Mouse (Mus musculus): ENCODE measurements around the gene Gdf5. TPM values are rescaled to one million over a fixed set of nuclear protein-coding genes. Genes with fewer than 3 reads are reported as not detected.

Gdf5 gene
- polyA plus RNA-seq (2012; ENCODE audit: insufficient read depth, insufficient read length, missing spikeins) = not detected in 2 replicates

DNA sequence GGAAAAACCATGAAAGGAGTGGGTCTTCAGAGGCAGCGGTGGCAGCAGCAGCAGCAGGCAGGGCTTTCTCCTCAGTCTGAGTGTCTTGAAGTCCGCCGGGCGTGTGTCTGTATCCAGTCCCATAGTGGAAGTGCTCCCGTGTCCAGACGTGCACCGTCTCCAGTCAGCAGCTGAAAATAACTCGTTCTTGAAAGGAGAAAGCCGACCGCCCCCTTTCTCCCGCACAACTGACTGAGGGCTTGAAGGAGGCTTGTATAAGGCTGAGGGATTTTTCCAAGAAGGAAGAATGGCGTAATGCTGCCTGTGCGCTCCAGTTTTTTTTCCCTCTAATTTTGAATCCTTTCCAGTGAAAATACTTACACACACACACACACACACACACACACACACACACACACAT is at the start of gene Gdf5:
TSS of gene Gdf5 (minus strand) at position 244 of the 400 bp plus-strand sequence.
- TF ChIP-seq CTCF (IDR thresholded peaks at IDR 0.05; ENCODE audit: low read depth, low read length) (no peak), POLR2A (IDR thresholded peaks at IDR 0.05; ENCODE audit: borderline replicate concordance, low read depth, low read length) (no peak)
- peaks cover 6% of the 10 kb centered on the region for H3K4me1 ChIP-seq (ENCODE audit: control insufficient read depth, insufficient read depth, low read length)
- H3K4me3 ChIP-seq (ENCODE audit: insufficient read depth, low read length) = no peak within 1 kb of the TSS
- H3K27ac ChIP-seq (ENCODE audit: insufficient read depth, low read depth, low read length) = no peak within 1 kb of the TSS

DNA sequence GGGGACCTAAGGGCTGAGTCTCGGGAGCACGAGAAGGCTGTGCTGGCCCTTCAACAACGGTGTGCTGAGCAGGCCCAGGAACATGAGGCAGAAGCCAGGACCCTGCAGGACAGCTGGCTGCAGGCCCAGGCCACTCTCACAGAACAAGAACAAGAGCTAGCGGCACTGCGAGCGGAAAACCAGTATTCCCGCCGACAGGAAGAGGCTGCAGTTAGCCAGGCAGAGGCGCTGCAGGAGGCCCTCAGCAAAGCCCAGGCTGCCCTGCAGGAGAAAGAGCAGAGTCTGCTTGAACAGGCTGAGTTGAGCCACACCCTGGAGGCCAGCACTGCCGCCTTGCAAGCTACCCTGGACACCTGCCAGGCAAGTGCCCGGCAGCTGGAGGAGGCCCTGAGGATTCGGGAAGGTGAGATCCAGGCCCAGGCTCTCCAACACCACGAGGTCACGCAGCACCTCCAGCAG is 46.7 kb upstream of the Gdf5 start:
- peaks cover 8% of the 10 kb centered on the region for H3K4me1 ChIP-seq (ENCODE audit: control insufficient read depth, insufficient read depth, low read length)
- no peak overlapping the region for H3K27ac ChIP-seq (ENCODE audit: insufficient read depth, low read depth, low read length)
- no peak overlapping the region for H3K4me3 ChIP-seq (ENCODE audit: insufficient read depth, low read length)
- TF ChIP-seq POLR2A (IDR thresholded peaks at IDR 0.05; ENCODE audit: borderline replicate concordance, low read depth, low read length) (no peak), CTCF (IDR thresholded peaks at IDR 0.05; ENCODE audit: low read depth, low read length) (no peak)

DNA sequence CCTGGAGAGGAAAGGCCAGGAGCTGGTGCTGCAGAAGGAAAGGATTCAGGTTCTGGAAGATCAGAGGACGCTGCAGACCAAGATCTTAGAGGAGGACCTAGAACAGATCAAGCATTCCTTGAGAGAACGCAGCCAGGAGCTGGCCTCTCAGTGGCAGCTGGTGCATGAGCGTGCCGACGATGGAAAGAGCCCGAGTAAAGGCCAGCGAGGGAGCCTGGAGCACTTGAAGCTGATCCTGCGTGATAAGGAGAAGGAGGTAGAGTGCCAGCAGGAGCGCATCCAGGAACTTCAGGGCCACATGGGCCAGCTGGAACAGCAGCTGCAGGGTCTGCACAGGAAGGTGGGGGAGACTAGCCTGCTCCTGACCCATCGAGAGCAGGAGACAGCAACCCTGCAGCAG is 46.0 kb upstream of the Gdf5 start:
- Histone ChIP-seq H3K4me3 (ENCODE audit: insufficient read depth, low read length) (no peak overlapping the region), H3K27ac (ENCODE audit: insufficient read depth, low read depth, low read length) (no peak overlapping the region), H3K4me1 (ENCODE audit: control insufficient read depth, insufficient read depth, low read length) (peaks cover 3% of the 10 kb centered on the region; the same call in 1 of the 2 replicates)
- TF ChIP-seq POLR2A (IDR thresholded peaks at IDR 0.05; ENCODE audit: borderline replicate concordance, low read depth, low read length) (no peak), CTCF (IDR thresholded peaks at IDR 0.05; ENCODE audit: low read depth, low read length) (no peak)

DNA sequence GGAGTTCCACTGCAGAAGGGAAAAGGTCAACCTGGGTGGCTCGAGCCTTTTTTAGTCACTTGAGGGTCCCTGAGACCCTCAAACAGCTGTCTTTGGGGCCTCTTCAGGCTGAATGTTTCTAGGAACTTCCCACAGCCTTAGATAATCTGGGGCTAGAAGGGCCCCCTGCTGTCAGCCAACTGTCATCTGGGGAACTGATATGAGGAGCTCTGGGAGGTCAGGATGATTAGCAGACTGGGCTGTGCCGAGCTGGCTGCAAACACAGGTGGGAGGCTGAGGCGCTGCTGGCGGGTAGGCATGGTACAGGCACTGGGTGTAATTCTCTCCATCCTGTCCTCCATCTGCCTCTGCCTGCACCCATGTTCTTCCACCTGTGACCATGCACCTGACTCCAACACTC is 43.9 kb upstream of the Gdf5 start:
- Histone ChIP-seq H3K4me3 (ENCODE audit: insufficient read depth, low read length) (no peak overlapping the region), H3K27ac (ENCODE audit: insufficient read depth, low read depth, low read length) (no peak overlapping the region), H3K4me1 (ENCODE audit: control insufficient read depth, insufficient read depth, low read length) (no peaks in the 10 kb centered on the region)
- no peak for TF ChIP-seq CTCF (IDR thresholded peaks at IDR 0.05; ENCODE audit: low read depth, low read length)
- no peak for TF ChIP-seq POLR2A (IDR thresholded peaks at IDR 0.05; ENCODE audit: borderline replicate concordance, low read depth, low read length)

DNA sequence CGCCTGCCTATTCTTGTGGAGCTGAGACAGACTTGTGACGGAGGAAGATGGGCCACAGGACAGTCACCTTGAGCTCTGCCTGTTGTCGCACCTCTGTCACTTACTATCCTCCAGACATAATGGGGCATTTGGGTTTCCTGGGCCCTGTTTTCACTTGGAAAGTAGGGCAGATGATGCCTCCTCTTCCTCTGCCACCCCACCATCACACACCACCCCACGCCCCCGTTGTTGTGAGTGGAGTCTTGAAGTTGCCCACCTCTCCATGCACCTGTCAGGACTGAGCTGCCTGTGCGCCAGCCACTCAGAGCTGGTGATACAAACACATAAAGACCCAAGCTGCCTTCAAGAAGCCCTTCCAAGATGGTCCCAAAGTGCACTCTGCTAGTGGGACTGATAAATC is 42.0 kb upstream of the Gdf5 start:
- H3K4me1 ChIP-seq (ENCODE audit: control insufficient read depth, insufficient read depth, low read length) = no peaks in the 10 kb centered on the region
- H3K27ac ChIP-seq (ENCODE audit: insufficient read depth, low read depth, low read length) = no peak overlapping the region
- TF ChIP-seq CTCF (IDR thresholded peaks at IDR 0.05; ENCODE audit: low read depth, low read length) (no peak), POLR2A (IDR thresholded peaks at IDR 0.05; ENCODE audit: borderline replicate concordance, low read depth, low read length) (no peak)
- H3K4me3 ChIP-seq (ENCODE audit: insufficient read depth, low read length) = no peak overlapping the region

DNA sequence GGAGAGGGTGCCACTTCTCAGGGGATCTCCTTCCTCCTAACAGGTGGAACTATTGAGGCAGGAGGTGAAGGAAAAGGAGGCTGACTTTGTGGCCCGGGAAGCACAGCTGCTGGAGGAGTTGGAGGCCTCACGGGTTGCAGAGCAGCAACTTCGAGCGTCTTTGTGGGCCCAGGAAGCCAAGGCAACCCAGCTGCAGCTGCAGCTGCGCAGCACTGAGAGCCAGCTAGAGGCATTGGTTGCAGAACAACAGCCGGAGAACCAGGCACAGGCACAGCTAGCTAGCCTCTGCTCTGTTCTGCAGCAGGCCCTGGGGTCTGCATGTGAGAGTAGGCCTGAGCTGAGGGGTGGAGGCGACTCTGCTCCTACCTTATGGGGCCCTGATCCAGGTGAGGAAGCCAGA is 40.6 kb upstream of the Gdf5 start:
- Histone ChIP-seq H3K4me3 (ENCODE audit: insufficient read depth, low read length) (no peak overlapping the region), H3K4me1 (ENCODE audit: control insufficient read depth, insufficient read depth, low read length) (peaks cover 6% of the 10 kb centered on the region), H3K27ac (ENCODE audit: insufficient read depth, low read depth, low read length) (no peak overlapping the region)
- TF ChIP-seq POLR2A (IDR thresholded peaks at IDR 0.05; ENCODE audit: borderline replicate concordance, low read depth, low read length) (no peak), CTCF (IDR thresholded peaks at IDR 0.05; ENCODE audit: low read depth, low read length) (no peak)

DNA sequence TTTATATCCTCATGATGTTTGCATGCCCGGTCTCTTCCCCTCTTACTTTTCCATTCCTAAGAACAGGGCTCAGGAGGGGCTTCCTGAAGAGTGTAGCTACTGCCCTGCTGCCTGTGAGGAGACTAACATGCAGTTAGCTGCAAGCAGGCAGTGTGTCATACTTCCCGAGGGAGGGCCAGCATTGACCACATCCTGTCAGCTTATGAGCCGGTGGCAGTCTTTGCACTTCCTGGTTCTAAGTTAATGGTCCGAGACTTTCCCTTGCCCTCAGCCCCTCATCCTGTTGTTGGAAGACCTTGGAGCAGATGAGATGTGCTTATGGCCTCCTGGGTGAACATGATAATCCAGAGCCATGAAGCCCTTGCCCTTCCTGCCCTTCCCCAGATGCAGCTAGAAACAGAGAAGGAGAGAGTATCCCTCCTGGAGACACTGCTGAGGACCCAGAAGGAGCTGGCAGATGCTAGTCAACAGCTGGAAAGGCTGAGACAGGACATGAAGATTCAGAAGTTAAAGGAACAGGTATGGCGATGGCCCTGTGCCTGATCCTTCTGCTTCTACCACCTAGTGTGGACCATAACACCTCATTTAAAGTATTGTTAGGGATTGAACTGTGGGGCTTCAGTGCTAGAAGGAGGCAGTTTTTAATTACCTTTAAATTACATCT is 34.3 kb upstream of the Gdf5 start:
- Histone ChIP-seq H3K4me3 (ENCODE audit: insufficient read depth, low read length) (peak overlapping the region; percentile 60), H3K4me1 (ENCODE audit: control insufficient read depth, insufficient read depth, low read length) (peaks cover 25% of the 10 kb centered on the region), H3K27ac (ENCODE audit: insufficient read depth, low read depth, low read length) (peak overlapping the region; percentile 98)
- TF ChIP-seq POLR2A (IDR thresholded peaks at IDR 0.05; ENCODE audit: borderline replicate concordance, low read depth, low read length) = no peak
- TF ChIP-seq CTCF (IDR thresholded peaks at IDR 0.05; ENCODE audit: low read depth, low read length) = no peak

DNA sequence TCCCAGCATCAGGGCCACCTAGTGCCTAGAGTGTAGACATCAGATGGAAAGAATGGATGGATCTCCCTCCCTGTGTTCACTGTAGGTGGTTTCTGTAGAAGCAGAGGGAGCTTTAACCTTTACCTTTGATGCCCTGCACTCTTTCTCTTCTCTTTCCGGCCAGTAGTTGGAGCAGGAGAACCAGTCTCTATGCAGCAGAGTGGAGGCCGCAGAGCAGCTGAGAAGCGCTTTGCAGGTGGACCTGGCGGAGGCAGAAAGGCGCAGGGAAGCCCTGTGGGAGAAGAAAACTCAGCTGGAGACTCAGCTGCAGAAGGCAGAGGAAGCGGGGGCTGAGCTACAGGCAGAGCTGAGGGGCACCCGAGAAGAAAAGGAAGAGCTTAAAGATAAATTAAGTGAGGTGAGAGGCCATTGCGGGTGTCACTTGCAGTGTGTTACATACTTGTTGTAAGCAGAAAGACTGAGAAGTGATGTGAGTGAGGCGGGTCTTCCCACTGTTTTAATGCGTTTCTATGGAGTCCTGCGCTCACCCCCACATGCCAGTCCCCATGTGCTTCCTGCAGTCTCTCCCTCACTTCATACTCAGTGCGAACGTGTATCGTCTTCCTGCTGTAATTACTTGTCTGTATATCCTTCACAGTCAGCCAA is 29.0 kb upstream of the Gdf5 start:
- Histone ChIP-seq H3K4me3 (ENCODE audit: insufficient read depth, low read length) (no peak overlapping the region), H3K4me1 (ENCODE audit: control insufficient read depth, insufficient read depth, low read length) (peaks cover 16% of the 10 kb centered on the region), H3K27ac (ENCODE audit: insufficient read depth, low read depth, low read length) (no peak overlapping the region)
- TF ChIP-seq POLR2A (IDR thresholded peaks at IDR 0.05; ENCODE audit: borderline replicate concordance, low read depth, low read length) (no peak), CTCF (IDR thresholded peaks at IDR 0.05; ENCODE audit: low read depth, low read length) (no peak)

DNA sequence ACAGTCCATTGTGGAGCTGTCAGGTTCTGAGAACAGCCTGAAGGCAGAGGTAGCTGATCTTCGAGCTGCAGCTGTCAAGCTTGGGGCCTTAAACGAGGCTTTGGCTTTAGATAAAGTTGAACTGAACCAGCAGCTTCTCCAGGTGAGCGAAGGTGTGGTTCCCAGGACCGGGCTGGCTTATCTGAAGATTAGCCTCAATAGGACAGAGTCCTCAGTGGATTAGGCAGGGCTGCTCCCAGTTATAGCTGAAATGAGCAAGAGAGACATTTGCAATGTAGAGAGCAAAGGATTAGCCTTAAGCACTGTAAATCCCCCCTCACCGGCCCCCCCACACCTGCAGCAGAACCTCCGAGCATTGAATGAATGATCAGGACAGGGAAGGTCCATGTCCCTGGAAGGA is 28.2 kb upstream of the Gdf5 start:
- Histone ChIP-seq H3K4me1 (ENCODE audit: control insufficient read depth, insufficient read depth, low read length) (peaks cover 14% of the 10 kb centered on the region), H3K4me3 (ENCODE audit: insufficient read depth, low read length) (no peak overlapping the region), H3K27ac (ENCODE audit: insufficient read depth, low read depth, low read length) (no peak overlapping the region)
- TF ChIP-seq POLR2A (IDR thresholded peaks at IDR 0.05; ENCODE audit: borderline replicate concordance, low read depth, low read length) = no peak
- TF ChIP-seq CTCF (IDR thresholded peaks at IDR 0.05; ENCODE audit: low read depth, low read length) = no peak

DNA sequence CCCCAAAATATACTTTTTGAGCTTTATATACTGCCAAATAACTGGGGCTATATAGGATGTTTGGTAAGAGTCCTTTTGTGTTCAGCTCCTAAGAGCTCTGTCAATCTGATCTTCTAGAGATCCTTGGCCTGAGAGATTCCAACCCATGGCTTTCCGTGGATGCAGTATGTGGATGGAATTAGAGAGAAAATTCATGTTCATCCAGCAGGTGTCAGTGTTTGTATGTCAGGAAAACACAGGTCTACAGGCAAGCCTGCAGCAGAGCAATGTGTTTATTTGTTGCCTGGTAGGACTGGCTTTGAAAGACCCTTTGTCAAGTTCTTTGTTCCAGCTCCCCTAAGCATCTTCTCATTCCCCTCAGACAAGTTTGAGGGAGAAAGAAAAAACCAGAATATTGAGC is 17.8 kb upstream of the Gdf5 start:
- H3K4me3 ChIP-seq (ENCODE audit: insufficient read depth, low read length) = no peak overlapping the region
- no peak overlapping the region for H3K27ac ChIP-seq (ENCODE audit: insufficient read depth, low read depth, low read length)
- TF ChIP-seq CTCF (IDR thresholded peaks at IDR 0.05; ENCODE audit: low read depth, low read length) (no peak), POLR2A (IDR thresholded peaks at IDR 0.05; ENCODE audit: borderline replicate concordance, low read depth, low read length) (no peak)
- no peaks in the 10 kb centered on the region for H3K4me1 ChIP-seq (ENCODE audit: control insufficient read depth, insufficient read depth, low read length)

Data from bone marrow macrophage, adult 2 months (primary cell).